Mouse (Mus musculus): ENCODE data around the gene Pycr2.
A peak's percentile ranks its signal among the peaks of the same experiment; 100 is the strongest.

Pycr2 gene

DNA sequence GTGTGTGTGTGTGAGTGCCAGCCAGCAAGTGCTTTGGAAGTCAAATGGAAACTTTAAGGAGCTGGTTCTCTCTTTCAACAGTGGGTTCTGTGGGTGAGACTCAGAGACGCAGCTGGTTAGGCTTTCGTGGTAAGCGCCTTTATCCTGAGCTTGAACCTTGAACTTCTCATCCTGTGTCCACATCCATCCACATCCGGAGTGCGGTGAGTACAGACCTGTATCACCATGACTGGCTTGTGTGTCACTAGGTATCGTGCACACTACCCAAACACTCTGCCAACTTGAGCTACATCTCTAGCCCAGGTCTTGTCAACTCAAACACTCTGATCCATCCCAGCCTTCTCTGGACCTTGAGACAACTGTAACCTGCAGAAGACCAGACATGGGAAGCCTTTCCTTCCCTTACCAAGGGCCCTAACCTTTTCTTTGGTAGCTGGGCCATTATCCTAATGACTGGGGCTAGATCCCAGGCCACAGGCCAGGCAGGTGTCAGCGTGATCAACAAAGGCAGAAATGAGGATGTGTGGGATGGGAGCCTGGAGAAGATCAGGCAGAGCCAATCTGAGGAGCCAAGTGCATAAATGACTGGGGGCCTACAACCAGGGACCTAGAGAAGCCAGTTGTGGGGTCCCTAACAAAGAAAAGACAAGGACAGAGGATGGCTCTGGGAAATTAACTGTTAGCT, 36.8 kb downstream of the Pycr2 start:
- no peak for DNase-seq (ENCODE audit: low read depth, low spot score)

DNA sequence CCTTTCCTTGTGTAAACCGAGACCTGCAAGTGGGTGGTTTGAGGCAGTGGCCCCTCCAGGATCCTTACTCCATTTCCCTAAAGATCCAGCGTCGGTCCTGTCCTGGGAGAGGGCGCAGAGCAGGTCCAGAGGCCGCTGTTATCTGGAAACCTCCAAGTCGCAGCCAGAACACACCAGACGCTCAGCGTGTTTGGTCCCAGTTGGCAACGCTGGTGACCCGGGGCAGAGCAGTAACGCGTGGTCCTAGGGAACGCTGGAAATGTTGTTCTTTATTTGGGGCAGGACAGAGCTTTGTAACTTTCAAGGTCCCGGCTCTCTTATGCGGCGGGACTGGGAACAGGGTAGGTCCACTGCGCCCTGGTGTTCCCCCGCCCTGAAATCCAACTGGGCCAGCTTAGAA, 37.6 kb downstream of the Pycr2 start:
- no peak for DNase-seq (ENCODE audit: low read depth, low spot score)

DNA sequence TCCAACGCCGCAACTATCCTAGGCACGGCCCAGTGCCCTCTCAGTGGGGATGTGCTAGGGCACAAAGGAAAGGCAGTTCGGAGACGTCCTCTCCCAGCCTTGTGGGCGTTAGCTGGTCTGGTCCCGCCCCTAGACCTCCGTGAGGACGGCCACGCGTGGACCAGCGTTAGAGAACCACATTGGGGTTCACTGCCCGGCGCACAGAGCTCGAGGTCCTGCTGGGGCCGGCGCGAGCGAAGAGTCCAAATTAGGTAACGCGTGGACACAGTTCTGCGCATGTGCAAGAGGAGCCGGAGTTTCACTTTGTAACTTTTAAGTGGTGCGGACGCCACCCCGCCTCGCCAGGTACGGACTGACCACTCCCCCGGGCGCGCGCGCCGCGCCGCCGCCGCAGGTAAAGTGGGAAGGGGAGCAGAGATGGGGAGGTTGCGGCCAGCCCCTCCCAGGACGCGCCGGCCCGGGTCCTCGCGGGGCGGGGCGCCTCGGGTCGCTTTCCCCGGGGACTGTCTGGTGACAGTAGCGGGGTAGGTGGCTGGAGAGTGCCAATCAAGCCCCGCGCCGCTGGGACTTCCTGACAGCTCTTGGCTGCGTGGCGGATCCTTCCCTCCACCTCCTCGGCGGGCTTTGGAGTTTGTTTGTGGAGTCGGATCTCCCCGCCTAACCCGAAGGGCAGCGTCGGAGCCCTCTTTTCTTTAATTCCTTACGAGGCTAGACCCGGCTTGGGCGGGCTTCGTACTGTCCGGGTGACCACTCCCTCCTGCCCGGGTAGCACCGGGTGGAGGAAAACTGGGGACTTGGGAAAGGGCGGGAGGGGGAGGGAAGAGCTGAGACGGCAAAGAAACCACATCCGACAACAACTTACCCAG, 38.3 kb downstream of the Pycr2 start, which contains the start of gene Tmem63a:
TSS of gene Tmem63a (plus strand) at position 179 of the 866 bp plus-strand sequence.
- peak; percentile 20 for DNase-seq (ENCODE audit: low read depth, low spot score)

DNA sequence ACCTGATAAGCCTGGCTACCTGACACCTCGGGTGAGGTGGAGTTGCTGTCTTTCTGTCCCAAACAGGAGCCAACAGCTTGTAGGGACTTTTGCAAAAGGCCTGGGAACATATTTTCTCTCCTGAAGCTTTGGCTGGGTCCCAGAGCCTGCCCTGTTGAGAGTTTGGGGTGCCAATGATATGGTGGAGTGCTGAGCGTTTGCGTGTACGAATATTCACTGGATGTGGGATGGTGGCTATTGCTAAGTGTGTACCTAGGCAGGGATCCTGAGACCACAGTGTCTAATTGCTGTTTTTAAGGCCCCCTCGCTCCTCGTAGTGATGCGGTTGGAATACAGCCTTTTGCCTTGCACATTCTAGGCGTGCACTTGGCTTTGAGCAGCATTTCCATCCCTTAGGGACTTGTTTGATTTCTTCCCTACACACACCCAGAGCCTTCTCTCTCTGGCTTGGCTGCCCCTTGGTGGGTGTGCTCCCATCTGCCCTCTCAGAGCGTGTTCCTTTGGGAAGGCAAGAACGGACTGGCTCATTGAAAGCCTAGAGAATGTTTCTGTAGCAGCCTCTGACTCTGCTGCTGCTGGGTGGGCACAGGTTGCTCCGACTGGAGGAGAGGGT, 39.0 kb downstream of the Pycr2 start:
- no peak for DNase-seq (ENCODE audit: low read depth, low spot score)

DNA sequence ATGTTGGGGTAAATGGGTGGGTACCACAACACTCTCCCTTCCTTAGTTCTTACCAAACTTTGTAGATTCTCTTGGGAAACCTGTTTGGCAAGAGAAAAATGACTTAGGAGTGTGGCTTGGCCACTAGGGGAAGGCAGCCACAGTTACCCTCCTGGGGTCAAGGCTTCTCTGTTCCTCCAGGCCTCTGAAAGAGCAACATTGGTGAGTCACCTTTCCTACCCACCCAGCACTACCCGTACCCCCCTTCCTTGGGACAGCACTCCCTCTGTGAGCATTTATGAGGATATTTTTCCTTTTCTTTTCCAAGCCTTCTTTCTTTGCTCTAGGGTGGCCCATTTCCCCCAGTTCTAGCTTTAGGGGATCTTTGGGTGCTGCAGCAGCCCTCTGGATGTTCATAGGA, 39.8 kb downstream of the Pycr2 start:
- DNase-seq (ENCODE audit: low read depth, low spot score) = no peak

DNA sequence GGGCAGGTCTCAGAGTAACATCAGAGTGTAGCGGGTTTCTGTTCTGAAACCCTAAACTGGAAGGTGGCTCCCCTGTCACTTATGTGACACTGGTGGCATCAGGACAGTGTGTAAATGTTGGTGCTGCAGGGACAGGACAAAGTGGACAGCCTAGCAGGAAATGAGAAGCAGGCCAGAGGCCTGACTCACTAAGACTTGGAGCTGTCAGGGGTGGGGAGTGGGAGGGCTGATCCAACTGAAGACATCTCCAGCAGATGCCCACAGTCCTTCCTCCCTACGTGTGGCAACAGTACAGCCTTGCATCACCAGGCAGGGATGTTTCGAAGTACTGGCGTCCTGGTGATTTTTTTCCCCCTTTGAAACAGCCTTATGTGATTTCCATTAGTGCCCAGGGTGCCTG, 40.5 kb downstream of the Pycr2 start:
- DNase-seq (ENCODE audit: low read depth, low spot score) = no peak

DNA sequence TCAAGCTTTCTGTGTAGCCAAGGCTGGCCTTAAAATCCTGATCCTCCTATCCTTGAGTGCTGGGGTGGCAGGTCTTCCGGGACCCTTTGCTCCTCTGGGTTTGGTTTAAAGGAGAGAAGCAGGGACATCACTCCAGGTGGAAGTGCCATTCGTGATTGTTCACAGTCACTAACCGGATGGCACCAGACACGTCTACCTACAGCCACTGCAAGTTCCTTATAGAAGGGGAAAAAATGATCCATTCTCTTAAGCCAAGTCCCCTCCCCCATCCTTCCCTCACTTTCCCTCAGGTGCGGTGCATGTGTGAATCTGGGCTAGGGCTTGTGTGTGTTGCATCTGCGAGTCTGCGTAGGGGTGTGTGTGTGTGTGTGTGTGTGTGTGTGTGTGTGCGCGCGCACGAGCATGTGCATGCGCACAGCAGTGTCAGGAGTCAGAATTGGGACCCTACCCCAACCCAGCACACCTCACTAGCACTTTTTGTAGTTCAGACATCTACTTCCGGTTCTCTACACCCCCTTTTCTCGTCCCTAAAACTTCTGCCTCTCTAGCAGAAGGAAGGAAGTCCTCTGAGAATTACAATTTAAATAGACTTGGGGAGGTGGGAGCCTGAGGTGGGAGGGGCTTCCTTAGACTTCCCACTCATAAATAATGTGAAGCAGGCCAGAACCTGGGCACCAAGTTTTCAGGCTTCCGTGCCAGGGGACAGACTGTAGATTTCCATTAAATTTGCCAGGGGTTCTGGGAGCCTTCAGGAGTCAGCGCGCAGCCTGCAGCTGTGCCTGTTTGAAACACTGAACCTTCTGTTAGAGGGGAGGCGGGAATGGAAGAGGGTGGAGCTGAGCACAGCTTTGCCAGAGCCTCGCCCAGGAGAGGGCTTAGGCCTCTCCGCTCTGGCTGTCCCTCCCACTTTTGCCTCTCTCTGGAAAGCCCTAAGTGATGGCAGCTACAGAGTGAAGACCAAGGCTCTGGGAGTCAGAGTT, 41.2 kb downstream of the Pycr2 start:
- no peak for DNase-seq (ENCODE audit: low read depth, low spot score)

DNA sequence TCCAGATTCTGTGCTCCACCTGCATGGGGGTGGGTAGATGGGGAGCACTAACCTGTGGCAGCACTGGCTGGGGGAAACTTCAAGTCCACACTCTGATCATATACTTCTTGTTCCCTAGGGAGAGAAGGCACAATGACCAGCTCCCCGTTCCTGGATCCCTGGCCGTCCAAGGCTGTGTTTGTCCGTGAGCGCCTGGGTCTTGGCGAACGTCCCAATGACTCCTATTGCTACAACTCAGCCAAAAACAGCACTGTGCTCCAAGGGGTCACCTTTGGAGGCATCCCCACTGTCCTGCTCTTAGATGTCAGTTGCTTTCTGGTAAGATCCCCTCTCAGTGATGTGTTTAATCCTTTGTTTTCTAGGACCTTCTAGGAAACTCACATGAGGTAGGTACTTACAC, 42.4 kb downstream of the Pycr2 start:
- DNase-seq (ENCODE audit: low read depth, low spot score) = no peak

DNA sequence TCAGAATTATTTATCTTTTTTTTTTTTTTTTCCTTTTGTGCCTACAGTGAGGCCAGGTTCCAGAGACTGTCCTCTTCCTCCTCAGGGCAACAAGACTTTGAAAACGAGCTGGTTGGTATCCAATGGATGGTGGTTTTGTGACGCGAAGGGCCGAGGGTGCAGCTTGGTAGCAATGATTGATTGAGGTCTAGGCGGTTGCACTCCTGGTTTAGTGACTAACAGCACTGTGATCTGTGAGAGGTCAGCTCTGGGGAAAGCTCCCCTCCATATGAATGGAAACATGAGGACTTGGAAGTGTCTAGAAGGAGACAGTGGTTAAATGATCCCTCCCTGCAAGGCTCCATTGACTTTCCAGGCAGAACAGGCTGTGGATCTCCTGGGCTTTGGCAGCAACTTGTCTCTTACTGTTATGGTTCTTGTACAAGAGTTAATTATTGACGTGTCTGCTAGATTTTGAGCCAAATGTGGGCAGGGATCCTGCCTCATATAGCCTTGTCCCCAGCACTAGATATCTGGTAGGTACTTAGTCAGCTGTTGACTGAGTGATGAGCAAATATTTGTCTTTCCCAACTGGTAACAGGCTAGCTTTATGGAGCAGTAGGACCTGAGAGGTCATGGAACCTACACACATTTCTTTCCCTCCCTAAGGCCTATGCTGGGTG, 48.1 kb downstream of the Pycr2 start:
- no peak for DNase-seq (ENCODE audit: low read depth, low spot score)

DNA sequence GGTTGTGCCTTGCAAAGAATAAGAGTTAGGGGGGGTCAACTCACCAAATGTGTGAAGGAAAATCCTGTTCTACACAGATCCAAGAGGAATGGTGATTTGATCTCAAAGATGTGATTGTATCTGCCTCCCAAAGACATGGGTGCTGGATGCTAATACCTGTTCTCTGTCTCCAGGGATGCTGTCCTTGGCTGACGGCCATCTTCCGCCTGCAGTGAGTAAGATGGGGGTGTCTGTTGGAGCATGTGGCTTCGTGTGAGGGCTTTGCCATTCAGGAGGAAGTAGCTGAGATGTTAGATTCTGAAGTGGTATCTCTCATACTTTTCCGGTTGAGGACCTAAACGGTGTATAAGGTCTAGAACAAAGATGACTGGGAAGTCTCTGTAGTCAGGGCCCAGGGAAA, 48.7 kb downstream of the Pycr2 start:
- no peak for DNase-seq (ENCODE audit: low read depth, low spot score)

DNA sequence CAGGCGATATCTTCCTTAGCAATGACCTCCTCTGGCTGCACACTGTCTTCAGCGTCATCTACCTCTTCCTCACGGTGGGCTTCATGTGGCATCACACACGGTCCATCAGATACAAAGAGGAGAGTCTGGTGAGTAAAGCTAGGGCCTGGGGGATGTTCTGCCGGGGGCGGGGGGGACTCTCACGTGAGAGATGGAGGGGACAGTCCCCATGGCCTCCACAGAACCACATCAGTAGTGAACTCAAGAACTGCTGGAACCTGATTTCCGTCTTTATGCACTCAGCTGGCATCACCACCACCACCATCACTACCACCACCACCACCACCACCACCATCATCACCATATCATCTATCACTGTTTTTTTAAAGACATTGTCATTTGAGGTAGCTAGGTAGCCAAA, 52.3 kb downstream of the Pycr2 start:
- DNase-seq (ENCODE audit: low read depth, low spot score) = no peak

DNA sequence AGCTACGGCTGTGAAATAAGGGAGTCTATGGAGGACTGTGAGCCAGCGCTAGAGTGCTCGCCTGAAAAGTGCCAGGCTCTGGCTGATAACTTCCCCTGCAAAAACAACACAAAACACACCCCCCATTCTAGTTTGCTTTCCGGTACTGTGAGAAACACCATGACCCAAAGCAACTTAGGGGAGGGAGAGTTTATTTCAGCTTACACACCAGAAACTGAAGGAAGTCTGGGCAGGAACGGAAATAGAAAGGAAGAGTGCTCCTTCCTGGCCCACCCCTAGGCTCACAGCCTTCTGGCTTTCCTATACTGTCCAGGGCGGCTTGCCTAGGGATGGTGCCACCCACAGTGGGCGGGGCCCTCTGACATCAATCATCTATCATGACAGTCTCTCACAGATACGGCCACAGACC, 52.9 kb downstream of the Pycr2 start:
- DNase-seq (ENCODE audit: low read depth, low spot score) = no peak
